Mouse (Mus musculus) small intestine, adult 2 months (tissue): ENCODE measurements around the gene Atp5g2.

Source experiments
- CTCF ChIP-seq: fragments of 200-500 bp; IDR thresholded peaks from 2 replicates; pipeline ENCODE4 v1.5.1; 2012; ENCODE audit warnings: low read depth, mild to moderate bottlenecking, control low read depth, inconsistent platforms, low read length, moderate library complexity, mixed read lengths; ENCODE audit not compliant: insufficient replicate concordance, insufficient read length; ENCODE audit errors: extremely low read depth
- POLR2A ChIP-seq: fragments of 200-500 bp; IDR thresholded peaks from 2 replicates; pipeline ENCODE4 v1.6.1; 2012; ENCODE audit warnings: low read depth, mild to moderate bottlenecking, control low read depth, inconsistent platforms, low read length, moderate library complexity

DNA sequence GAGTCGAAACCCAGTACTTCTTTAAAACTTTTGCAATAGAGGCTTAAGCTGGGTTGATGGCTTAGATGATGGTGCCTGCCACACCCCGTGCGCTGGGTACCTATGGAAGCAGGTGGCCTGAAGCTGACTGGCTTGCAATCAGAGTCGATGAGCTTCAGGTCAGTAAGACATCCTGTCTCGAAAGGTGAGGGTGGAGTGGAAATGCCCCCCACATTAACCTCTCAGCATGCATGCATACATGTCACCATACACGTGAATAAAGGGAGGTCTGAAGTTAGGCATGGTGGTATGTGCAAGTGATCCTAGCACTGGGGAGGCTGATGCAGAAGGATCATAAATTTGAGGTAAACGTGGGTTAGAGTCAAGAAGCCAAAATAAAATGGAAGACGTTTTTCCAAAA, 2.6 kb downstream of the Atp5g2 start:
- TF ChIP-seq POLR2A (no peak), CTCF (no peak)
